ENCODE assay signal across 8 mouse cellular contexts in the genomic region with DNA sequence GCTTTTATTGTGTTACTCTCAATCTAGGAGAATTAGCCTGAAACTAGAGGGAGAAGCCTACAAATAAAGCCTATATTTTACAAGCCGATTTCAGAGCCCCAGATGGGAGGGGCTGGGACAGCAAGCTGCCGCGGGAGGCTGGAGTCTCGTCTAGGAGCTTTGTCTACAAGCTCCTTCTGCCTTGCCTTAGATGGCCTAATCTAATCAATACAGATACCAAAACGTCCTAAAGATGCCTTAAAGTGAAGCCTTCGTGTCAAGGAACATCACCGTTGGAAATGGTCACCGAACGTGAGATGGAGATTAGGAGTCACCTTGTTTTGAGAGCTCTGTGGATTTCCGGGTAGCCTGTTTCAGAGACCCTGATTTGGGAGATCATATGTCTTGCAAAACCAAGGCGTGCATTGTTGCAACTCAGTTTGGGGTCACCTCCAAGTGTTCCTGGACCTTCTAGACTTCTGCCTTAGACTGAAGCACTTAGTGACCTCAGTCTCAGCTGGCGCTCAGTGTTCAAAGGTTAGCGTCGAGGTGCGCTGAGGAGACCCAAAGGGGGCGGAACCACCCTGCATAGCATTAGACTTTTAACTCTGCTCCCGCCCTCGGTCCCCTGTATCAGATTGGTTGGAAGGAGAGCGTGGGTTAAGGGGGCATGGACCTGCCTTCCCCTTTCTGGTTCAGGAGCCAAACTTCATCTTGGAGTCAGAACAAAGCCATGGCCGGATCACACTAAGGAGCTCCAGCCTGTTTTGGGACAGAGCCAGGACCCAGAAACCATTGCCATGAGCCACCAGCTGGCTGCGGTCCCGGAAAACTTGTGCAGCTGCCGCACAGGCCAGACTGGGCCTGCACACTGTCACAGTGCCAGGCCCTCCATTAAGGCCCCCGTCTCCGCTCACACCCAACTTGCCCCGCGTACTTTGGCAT.
DNase-seq lines count a peak whose midpoint lies in the region; ATAC-seq lines count a peak whose summit lies in the region.

No protein-coding gene starts in this region.

- H3K27ac ChIP-seq in forebrain, embryonic 12.5 days, result peak overlapping the region; percentile 96
- H3K27ac ChIP-seq in heart, embryonic 15.5 days, result peak overlapping the region; percentile 96
- H3K27ac ChIP-seq in liver, embryonic 13.5 days, result peak overlapping the region; percentile 55
- H3K27ac ChIP-seq in neural tube, embryonic 11.5 days (ENCODE audit: low read depth, low read length), result peak overlapping the region; percentile 86

- no peaks in the 10 kb centered on the region for H3K36me3 ChIP-seq in forebrain, embryonic 12.5 days (replicated peaks)
- H3K36me3 ChIP-seq in heart, embryonic 15.5 days, result no peaks in the 10 kb centered on the region
- H3K36me3 ChIP-seq in liver, embryonic 13.5 days, result no peaks in the 10 kb centered on the region
- no peaks in the 10 kb centered on the region for H3K36me3 ChIP-seq in neural tube, embryonic 11.5 days (ENCODE audit: control insufficient read depth, insufficient read depth, low read length)

- WGBS in forebrain, embryonic 12.5 days, result 5% methylated on average over 27 of the region's 27 CpGs
- 3% methylated on average over 27 of the region's 27 CpGs for WGBS in heart, embryonic 15.5 days
- 25% methylated on average over 27 of the region's 27 CpGs for WGBS in liver, embryonic 13.5 days (ENCODE audit: insufficient replicate concordance)
- WGBS in neural tube, embryonic 11.5 days, result 14% methylated on average over 27 of the region's 27 CpGs

- H3K27me3 ChIP-seq in forebrain, embryonic 12.5 days, result no peaks in the 10 kb centered on the region
- H3K27me3 ChIP-seq in heart, embryonic 15.5 days, result no peaks in the 10 kb centered on the region
- peaks cover 7% of the 10 kb centered on the region; the same call in 1 of the 2 replicates for H3K27me3 ChIP-seq in liver, embryonic 13.5 days
- no peaks in the 10 kb centered on the region for H3K27me3 ChIP-seq in neural tube, embryonic 11.5 days (ENCODE audit: control insufficient read depth, insufficient read depth, low read length)

- ATAC-seq in CD4-positive, CD25-positive, alpha-beta regulatory T cell, adult 4 months, result peak; percentile 52
- ATAC-seq in forebrain, embryonic 12.5 days (ENCODE audit: low FRiP score), result peak; percentile 80
- peak; percentile 89 for ATAC-seq in heart, embryonic 15.5 days (replicated peaks; ENCODE audit: insufficient number of reproducible peaks, insufficient read depth, low FRiP score, low read depth)
- peak; percentile 63 for ATAC-seq in liver, embryonic 13.5 days (ENCODE audit: low read depth)
- ATAC-seq in neural tube, embryonic 11.5 days (ENCODE audit: insufficient read depth, low FRiP score, low TSS enrichment), result peak; percentile 78

- peak overlapping the region; percentile 8 for H3K4me3 ChIP-seq in forebrain, embryonic 12.5 days (replicated peaks)
- H3K4me3 ChIP-seq in heart, embryonic 15.5 days, result peak overlapping the region; percentile 34
- peak overlapping the region; percentile 29 for H3K4me3 ChIP-seq in liver, embryonic 13.5 days (replicated peaks)
- peak overlapping the region; percentile 18; the same call in 1 of the 2 replicates for H3K4me3 ChIP-seq in neural tube, embryonic 11.5 days (ENCODE audit: low read depth, low read length)

- peaks cover 40% of the 10 kb centered on the region for H3K4me1 ChIP-seq in forebrain, embryonic 12.5 days
- H3K4me1 ChIP-seq in heart, embryonic 15.5 days (replicated peaks), result peaks cover 36% of the 10 kb centered on the region
- peaks cover 24% of the 10 kb centered on the region for H3K4me1 ChIP-seq in liver, embryonic 13.5 days (replicated peaks)
- H3K4me1 ChIP-seq in neural tube, embryonic 11.5 days (ENCODE audit: control insufficient read depth, insufficient read depth, low read length), result peaks cover 20% of the 10 kb centered on the region

- H3K4me2 ChIP-seq in forebrain, embryonic 12.5 days, result peak overlapping the region; percentile 39
- H3K4me2 ChIP-seq in heart, embryonic 15.5 days, result peak overlapping the region; percentile 61
- peak overlapping the region; percentile 51 for H3K4me2 ChIP-seq in liver, embryonic 13.5 days
- peak overlapping the region; percentile 38 for H3K4me2 ChIP-seq in neural tube, embryonic 11.5 days (ENCODE audit: low read depth)

- peak; percentile 80 for DNase-seq in brain, embryonic 18.5 days (ENCODE audit: low read depth, low spot score)
- DNase-seq in kidney, postnatal 14 days, result peak; percentile 99
- no peak for DNase-seq in liver, embryonic 13.5 days
- DNase-seq in neural tube, embryonic 11.5 days (ENCODE audit: low spot score), result peak; percentile 69
- peak; percentile 87 to 88 for DNase-seq in urinary bladder, adult 18-20 months (ENCODE audit: low spot score in 2 of 2)

- no peak overlapping the region for H3K9ac ChIP-seq in forebrain, embryonic 12.5 days
- H3K9ac ChIP-seq in heart, embryonic 15.5 days, result peak overlapping the region; percentile 29
- H3K9ac ChIP-seq in liver, embryonic 13.5 days, result no peak overlapping the region; the same call in 1 of the 2 replicates
- peak overlapping the region; percentile 40 for H3K9ac ChIP-seq in neural tube, embryonic 11.5 days (ENCODE audit: low read length)

- no peaks in the 10 kb centered on the region for H3K9me3 ChIP-seq in forebrain, embryonic 12.5 days
- no peaks in the 10 kb centered on the region for H3K9me3 ChIP-seq in heart, embryonic 15.5 days (replicated peaks)
- H3K9me3 ChIP-seq in liver, embryonic 13.5 days (replicated peaks), result no peaks in the 10 kb centered on the region
- no peaks in the 10 kb centered on the region for H3K9me3 ChIP-seq in neural tube, embryonic 11.5 days (ENCODE audit: control insufficient read depth, low read length)

Comparison
In these comparisons a context has a peak if more than half of its experiments do, and no peak if none do; other contexts are left out.
1. H3K9ac ChIP-seq: peak in heart, embryonic 15.5 days (single experiment) and neural tube, embryonic 11.5 days (single experiment); none in forebrain, embryonic 12.5 days (single experiment) and liver, embryonic 13.5 days (single experiment).
2. Peak in every context shown above with its lines, with median percentiles within 50 percentile points of each other: ATAC-seq, H3K27ac ChIP-seq, H3K4me2 ChIP-seq and H3K4me3 ChIP-seq.